Mouse (Mus musculus): ENCODE measurements at regions not wholly inside any gene's neighbourhood (a gene's known extent, or its start where the extent isn't known, plus 50 kb on each side); places are given as distances from the start of the nearest gene placed in this dataset.

GRCm38 (mm10) chr8:44408462-44408861 lies 526.8 kb upstream of the Fat1 start:
- no peak for TF ChIP-seq CTCF (IDR thresholded peaks at IDR 0.05; ENCODE audit: low read depth)
- TF ChIP-seq EP300 (IDR thresholded peaks at IDR 0.05; ENCODE audit: low read depth): no peak
- H3K9ac ChIP-seq (replicated peaks; ENCODE audit: low read depth, low read length): no peak overlapping the region
- no peak overlapping the region for H3K4me3 ChIP-seq (ENCODE audit: low read depth, low read length)
- DNase-seq (ENCODE audit: low spot score) (no peak), ATAC-seq (ENCODE audit: insufficient read depth, low read depth) (no peak)
- no peak overlapping the region for H3K27ac ChIP-seq (ENCODE audit: low read depth)
- no peaks in the 10 kb centered on the region for H3K9me3 ChIP-seq (replicated peaks; ENCODE audit: control insufficient read depth, low read length)
- H3K4me2 ChIP-seq (ENCODE audit: low read depth, low read length): no peak overlapping the region
- no peaks in the 10 kb centered on the region for H3K36me3 ChIP-seq (replicated peaks; ENCODE audit: control insufficient read depth, insufficient read depth, low read length)
- H3K4me1 ChIP-seq (ENCODE audit: control insufficient read depth, insufficient read depth): no peaks in the 10 kb centered on the region
- WGBS: 88% methylated on average over 6 of the region's 6 CpGs
- H3K27me3 ChIP-seq (ENCODE audit: control insufficient read depth, insufficient read depth, low read length): no peaks in the 10 kb centered on the region

- H3K9ac ChIP-seq (replicated peaks; ENCODE audit: low read depth, low read length): no peak overlapping the region
- no peaks in the 10 kb centered on the region for H3K36me3 ChIP-seq (replicated peaks; ENCODE audit: control insufficient read depth, insufficient read depth, low read length)
- no peaks in the 10 kb centered on the region for H3K4me1 ChIP-seq (ENCODE audit: control insufficient read depth, insufficient read depth)
- no peak overlapping the region for H3K4me2 ChIP-seq (ENCODE audit: low read depth, low read length)
- TF ChIP-seq CTCF (IDR thresholded peaks at IDR 0.05; ENCODE audit: low read depth): no peak
- no peak overlapping the region for H3K4me3 ChIP-seq (ENCODE audit: low read depth, low read length)
- 90% methylated on average over 3 of the region's 3 CpGs for WGBS
- DNase-seq (ENCODE audit: low spot score) (no peak), ATAC-seq (ENCODE audit: insufficient read depth, low read depth) (no peak)
- no peaks in the 10 kb centered on the region for H3K27me3 ChIP-seq (ENCODE audit: control insufficient read depth, insufficient read depth, low read length)
- no peaks in the 10 kb centered on the region for H3K9me3 ChIP-seq (replicated peaks; ENCODE audit: control insufficient read depth, low read length)
- H3K27ac ChIP-seq (ENCODE audit: low read depth): no peak overlapping the region
Observed at GRCm38 (mm10) chr8:44410261-44410660, 525.0 kb upstream of the Fat1 start.

- H3K36me3 ChIP-seq (replicated peaks; ENCODE audit: control insufficient read depth, insufficient read depth, low read length): no peaks in the 10 kb centered on the region
- no peak overlapping the region for H3K9ac ChIP-seq (replicated peaks; ENCODE audit: low read depth, low read length)
- TF ChIP-seq CTCF (IDR thresholded peaks at IDR 0.05; ENCODE audit: low read depth): no peak
- no peak for TF ChIP-seq EP300 (IDR thresholded peaks at IDR 0.05; ENCODE audit: low read depth)
- 86% methylated on average over 8 of the region's 8 CpGs for WGBS
- H3K27ac ChIP-seq (ENCODE audit: low read depth): no peak overlapping the region
- no peak overlapping the region for H3K4me3 ChIP-seq (ENCODE audit: low read depth, low read length)
- DNase-seq (ENCODE audit: low spot score): no peak
- H3K27me3 ChIP-seq (ENCODE audit: control insufficient read depth, insufficient read depth, low read length): no peaks in the 10 kb centered on the region
- ATAC-seq (ENCODE audit: insufficient read depth, low read depth): no peak
- H3K4me1 ChIP-seq (ENCODE audit: control insufficient read depth, insufficient read depth): no peaks in the 10 kb centered on the region
- H3K9me3 ChIP-seq (replicated peaks; ENCODE audit: control insufficient read depth, low read length): no peaks in the 10 kb centered on the region
- H3K4me2 ChIP-seq (ENCODE audit: low read depth, low read length): no peak overlapping the region
Observed at GRCm38 (mm10) chr8:44418003-44418402, 517.2 kb upstream of the Fat1 start.

- 0 out of 2 replicates have a peak, but pooled peaks cover 4% of the 10 kb centered on the region for H3K9me3 ChIP-seq (replicated peaks; ENCODE audit: control insufficient read depth, low read length)
- H3K4me2 ChIP-seq (ENCODE audit: low read depth, low read length): no peak overlapping the region
- 74% methylated on average over 3 of the region's 3 CpGs for WGBS
- H3K27me3 ChIP-seq (ENCODE audit: control insufficient read depth, insufficient read depth, low read length): no peaks in the 10 kb centered on the region
- ATAC-seq (ENCODE audit: insufficient read depth, low read depth) (no peak), DNase-seq (ENCODE audit: low spot score) (no peak)
- TF ChIP-seq EP300 (IDR thresholded peaks at IDR 0.05; ENCODE audit: low read depth) (no peak), CTCF (IDR thresholded peaks at IDR 0.05; ENCODE audit: low read depth) (no peak)
- H3K36me3 ChIP-seq (replicated peaks; ENCODE audit: control insufficient read depth, insufficient read depth, low read length): no peaks in the 10 kb centered on the region
- no peak overlapping the region for H3K4me3 ChIP-seq (ENCODE audit: low read depth, low read length)
- no peak overlapping the region for H3K27ac ChIP-seq (ENCODE audit: low read depth)
- no peaks in the 10 kb centered on the region for H3K4me1 ChIP-seq (ENCODE audit: control insufficient read depth, insufficient read depth)
- no peak overlapping the region for H3K9ac ChIP-seq (replicated peaks; ENCODE audit: low read depth, low read length)
Observed at GRCm38 (mm10) chr8:44455433-44455832, 479.8 kb upstream of the Fat1 start.

- Histone ChIP-seq H3K9ac (replicated peaks; ENCODE audit: low read depth, low read length) (no peak overlapping the region), H3K4me1 (ENCODE audit: control insufficient read depth, insufficient read depth) (no peaks in the 10 kb centered on the region), H3K27me3 (ENCODE audit: control insufficient read depth, insufficient read depth, low read length) (no peaks in the 10 kb centered on the region), H3K4me2 (ENCODE audit: low read depth, low read length) (no peak overlapping the region), H3K4me3 (ENCODE audit: low read depth, low read length) (no peak overlapping the region), H3K9me3 (replicated peaks; ENCODE audit: control insufficient read depth, low read length) (0 out of 2 replicates have a peak, but pooled peaks cover 4% of the 10 kb centered on the region), H3K36me3 (replicated peaks; ENCODE audit: control insufficient read depth, insufficient read depth, low read length) (no peaks in the 10 kb centered on the region), H3K27ac (ENCODE audit: low read depth) (no peak overlapping the region)
- 76% methylated on average over 7 of the region's 7 CpGs for WGBS
- ATAC-seq (ENCODE audit: insufficient read depth, low read depth) (no peak), DNase-seq (ENCODE audit: low spot score) (no peak)
- TF ChIP-seq EP300 (IDR thresholded peaks at IDR 0.05; ENCODE audit: low read depth): no peak
- no peak for TF ChIP-seq CTCF (IDR thresholded peaks at IDR 0.05; ENCODE audit: low read depth)
Observed at GRCm38 (mm10) chr8:44456336-44456735, 478.9 kb upstream of the Fat1 start.

- no peak overlapping the region for H3K9ac ChIP-seq (replicated peaks; ENCODE audit: low read depth, low read length)
- DNase-seq (ENCODE audit: low spot score) (no peak), ATAC-seq (ENCODE audit: insufficient read depth, low read depth) (no peak)
- no peak overlapping the region for H3K4me3 ChIP-seq (ENCODE audit: low read depth, low read length)
- H3K27ac ChIP-seq (ENCODE audit: low read depth): no peak overlapping the region
- TF ChIP-seq CTCF (IDR thresholded peaks at IDR 0.05; ENCODE audit: low read depth) (no peak), EP300 (IDR thresholded peaks at IDR 0.05; ENCODE audit: low read depth) (no peak)
- WGBS: 75% methylated on average over 3 of the region's 3 CpGs
- no peaks in the 10 kb centered on the region for H3K4me1 ChIP-seq (ENCODE audit: control insufficient read depth, insufficient read depth)
- no peaks in the 10 kb centered on the region for H3K27me3 ChIP-seq (ENCODE audit: control insufficient read depth, insufficient read depth, low read length)
- H3K36me3 ChIP-seq (replicated peaks; ENCODE audit: control insufficient read depth, insufficient read depth, low read length): no peaks in the 10 kb centered on the region
- H3K9me3 ChIP-seq (replicated peaks; ENCODE audit: control insufficient read depth, low read length): no peaks in the 10 kb centered on the region; the same call in 1 of the 2 replicates
- H3K4me2 ChIP-seq (ENCODE audit: low read depth, low read length): no peak overlapping the region
Observed at GRCm38 (mm10) chr8:44466409-44467078, 468.7 kb upstream of the Fat1 start.
